Mouse (Mus musculus) myocyte (in vitro differentiated cells): Measurements from ENCODE around the gene Pomt2.

Experiments used
- E2F4 ChIP-seq: IDR thresholded peaks from one replicate; pipeline ENCODE4 v1.6.1; 2011; ENCODE audit warnings: mild to moderate bottlenecking, control low read depth, moderate library complexity; ENCODE audit not compliant: insufficient read depth
- POLR2A ChIP-seq: IDR thresholded peaks from one replicate; pipeline ENCODE4 v1.6.1; 2011; ENCODE audit warnings: low read depth, mild to moderate bottlenecking, control low read depth, moderate library complexity; ENCODE audit not compliant: insufficient read length
- POLR2AphosphoS2 ChIP-seq: IDR thresholded peaks from one replicate; pipeline ENCODE4 v1.6.1; 2011; ENCODE audit warnings: low read depth, control low read depth; ENCODE audit not compliant: insufficient read length
- TCF12 ChIP-seq: IDR thresholded peaks from one replicate; pipeline ENCODE4 v1.6.1; 2011; ENCODE audit warnings: mild to moderate bottlenecking, control low read depth; ENCODE audit not compliant: poor library complexity, insufficient read depth, severe bottlenecking
- USF1 ChIP-seq: IDR thresholded peaks from one replicate; pipeline ENCODE4 v1.6.1; 2011; ENCODE audit warnings: low read depth, mild to moderate bottlenecking, control low read depth, moderate library complexity

DNA sequence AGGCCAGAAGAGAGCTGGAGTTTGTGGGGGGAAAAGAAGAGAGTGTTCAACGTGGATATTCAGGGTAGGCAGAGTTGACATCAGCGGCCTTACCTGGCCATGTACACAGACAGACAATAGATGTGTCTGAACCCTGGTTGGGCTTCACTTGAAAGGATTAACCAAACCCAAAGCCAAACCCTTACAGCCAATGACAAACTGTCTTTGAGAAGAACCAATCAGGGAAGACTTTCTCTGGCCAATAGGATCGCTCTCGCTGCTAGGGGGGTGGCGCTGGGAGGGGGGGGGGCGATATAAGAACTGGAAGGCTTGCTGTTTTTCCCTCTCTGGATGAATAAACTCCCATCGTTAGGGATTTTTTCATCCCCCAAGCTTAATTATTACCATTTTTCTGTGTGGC, 60.5 kb downstream of the Pomt2 start:
- TF ChIP-seq TCF12 (no peak), USF1 (no peak), POLR2AphosphoS2 (no peak), E2F4 (no peak), POLR2A (no peak)
